Mouse (Mus musculus) cerebellum, postnatal 36 days (tissue): Measurements from ENCODE around the gene Vmn1r18.
"Not testable (repeated sequence)": the region's sequence is repeated elsewhere in the genome, so short reads cannot be mapped to it uniquely, and the experiment has no call there.

ENCODE experiments used
- DNase-seq, 2 experiments: peaks; one replicate each; pipeline ENCODE4 v3.0.0; 2021 to 2022; ENCODE audit warnings: mixed read lengths in 2 of 2

Gene Vmn1r18

GRCm38 (mm10) chr6:57395683-57396082 lies at the start of gene Vmn1r18:
Gene Vmn1r18, minus strand, starts transcription at chr6:57395783.
- DNase-seq = no peak

- peak in 1 of 2 experiments; percentile 2 for DNase-seq
These were observed 35.6 kb upstream of the Vmn1r18 start for GRCm38 (mm10) chr6:57431196-57431595.

GRCm38 (mm10) chr6:57428630-57429029 lies 33.0 kb upstream of the Vmn1r18 start, which contains the start of gene Vmn1r20:
Gene Vmn1r20, plus strand, starts transcription at chr6:57428930.
- no peak for DNase-seq

GRCm38 (mm10) chr6:57403480-57403879 lies 7.9 kb upstream of the Vmn1r18 start, which contains the start of gene Vmn1r19:
Gene Vmn1r19, plus strand, starts transcription at chr6:57403780.
- DNase-seq = not testable (repeated sequence)

- no peak for DNase-seq
These were observed 28.1 kb downstream of the Vmn1r18 start for GRCm38 (mm10) chr6:57367496-57367895.

- DNase-seq = not testable (repeated sequence)
These were observed 29.7 kb downstream of the Vmn1r18 start for GRCm38 (mm10) chr6:57365866-57366265.

GRCm38 (mm10) chr6:57363627-57364026 lies 32.0 kb downstream of the Vmn1r18 start, which contains the start of gene Vmn1r17:
Gene Vmn1r17, minus strand, starts transcription at chr6:57363727.
- DNase-seq = no peak

GRCm38 (mm10) chr6:57356864-57357263 lies 38.7 kb downstream of the Vmn1r18 start:
- no peak for DNase-seq

GRCm38 (mm10) chr6:57329394-57329793 lies 66.2 kb downstream of the Vmn1r18 start, which contains the start of gene Vmn1r16:
Gene Vmn1r16, minus strand, starts transcription at chr6:57329494.
- DNase-seq = no peak
